Mouse (Mus musculus) C2C12 (cell line): ENCODE data around the gene Mcat. TPM values are rescaled to one million over a fixed set of nuclear protein-coding genes. Genes with fewer than 3 reads are reported as not detected.

Experiments used
- H3K27me3 ChIP-seq: one replicate; pipeline ENCODE4 v1.6.1; 2011; ENCODE audit not compliant: control insufficient read depth, insufficient read depth, insufficient read length
- H3K36me3 ChIP-seq: one replicate; pipeline ENCODE4 v1.6.1; 2011; ENCODE audit not compliant: control insufficient read depth, insufficient read depth
- H3K4me3 ChIP-seq: one replicate; pipeline ENCODE4 v1.5.1; 2011; ENCODE audit warnings: mild to moderate bottlenecking, control low read depth; ENCODE audit not compliant: poor library complexity, insufficient read depth, severe bottlenecking
- H3K79me2 ChIP-seq: one replicate; pipeline ENCODE4 v1.6.1; 2011; ENCODE audit not compliant: control insufficient read depth, insufficient read depth
- H3K79me3 ChIP-seq: one replicate; pipeline ENCODE4 v1.6.1; 2011; ENCODE audit warnings: low read depth, control low read depth
- H3ac ChIP-seq: one replicate; pipeline ENCODE3; 2011; ENCODE audit warnings: low read depth; ENCODE audit not compliant: control insufficient read depth, insufficient read length
- CEBPB ChIP-seq: IDR thresholded peaks from one replicate; pipeline ENCODE4 v1.6.1; 2011; ENCODE audit warnings: low read depth, mild to moderate bottlenecking, control low read depth, moderate library complexity
- CTCF ChIP-seq: IDR thresholded peaks from one replicate; pipeline ENCODE4 v1.5.1; 2011; ENCODE audit not compliant: control insufficient read depth, insufficient read depth, insufficient read length
- FOSL1 ChIP-seq: IDR thresholded peaks from one replicate; pipeline ENCODE4 v1.8.0; 2011; ENCODE audit warnings: mild to moderate bottlenecking, low read length; ENCODE audit not compliant: poor library complexity, insufficient read depth, severe bottlenecking
- MAX ChIP-seq: IDR thresholded peaks from one replicate; pipeline ENCODE4 v1.6.1; 2011; ENCODE audit warnings: mild to moderate bottlenecking, control low read depth
- MYOD1 ChIP-seq: IDR thresholded peaks from one replicate; pipeline ENCODE4 v1.6.1; 2011; ENCODE audit warnings: low read depth; ENCODE audit not compliant: control insufficient read depth, insufficient read length
- MYOG ChIP-seq: IDR thresholded peaks from one replicate; pipeline ENCODE4 v1.6.1; 2011; ENCODE audit not compliant: control insufficient read depth, insufficient read length; ENCODE audit errors: extremely low read depth
- USF1 ChIP-seq: IDR thresholded peaks from one replicate; pipeline ENCODE4 v1.6.1; 2011; ENCODE audit warnings: low read depth, mild to moderate bottlenecking, control low read depth, moderate library complexity
- polyA plus RNA-seq: library from polyadenylated mRNA; unstranded; fragments of >200 nt; fragmentation: generic; extraction: Trizol; gene quantifications from one replicate; pipeline ENCODE4 v1.2.1, GENCODE M21; 2012; ENCODE audit warnings: missing spikeins

Gene Mcat
- polyA plus RNA-seq, 1 experiment: 42.4 TPM

DNA sequence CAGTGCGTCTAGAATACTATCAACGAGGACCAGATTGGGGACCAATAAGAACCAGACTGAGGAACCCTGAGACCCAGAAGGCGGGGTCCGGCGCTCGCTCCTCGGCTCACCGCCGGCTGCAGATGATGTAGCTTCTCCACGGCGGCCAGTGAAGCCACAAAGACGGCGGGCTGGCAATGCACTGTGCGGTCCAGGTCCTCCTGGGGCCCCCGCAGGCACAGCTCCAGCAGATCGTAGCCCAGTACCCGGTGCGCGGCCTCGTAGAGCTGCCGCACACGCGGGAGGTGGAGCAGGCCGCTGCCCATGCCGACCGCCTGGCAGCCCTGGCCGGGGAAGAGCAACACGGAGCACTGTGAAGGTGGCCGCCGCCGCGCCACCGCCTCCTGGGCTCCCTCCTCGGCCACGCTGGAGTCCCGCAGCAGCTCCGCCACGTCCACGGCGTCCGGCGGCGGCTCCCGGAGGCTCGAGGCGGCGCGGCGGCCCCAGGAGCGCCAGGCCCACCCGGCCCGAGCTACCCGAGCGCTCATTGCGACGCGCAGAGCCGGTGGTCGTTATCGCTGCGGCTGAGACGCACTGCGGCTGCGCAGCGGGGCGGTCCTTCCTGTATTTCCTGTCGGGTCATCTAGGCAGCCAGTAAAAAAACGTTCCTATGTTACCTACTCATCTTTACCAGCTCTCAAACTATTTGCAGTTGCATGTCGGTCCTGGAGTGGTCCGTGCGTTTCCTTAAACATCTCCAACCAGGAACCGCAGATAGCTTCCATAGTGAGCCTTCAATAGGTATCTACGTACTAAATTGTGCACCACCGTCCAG, 8.2 kb downstream of the Mcat start:
- no peaks in the 10 kb centered on the region for H3K27me3 ChIP-seq

DNA sequence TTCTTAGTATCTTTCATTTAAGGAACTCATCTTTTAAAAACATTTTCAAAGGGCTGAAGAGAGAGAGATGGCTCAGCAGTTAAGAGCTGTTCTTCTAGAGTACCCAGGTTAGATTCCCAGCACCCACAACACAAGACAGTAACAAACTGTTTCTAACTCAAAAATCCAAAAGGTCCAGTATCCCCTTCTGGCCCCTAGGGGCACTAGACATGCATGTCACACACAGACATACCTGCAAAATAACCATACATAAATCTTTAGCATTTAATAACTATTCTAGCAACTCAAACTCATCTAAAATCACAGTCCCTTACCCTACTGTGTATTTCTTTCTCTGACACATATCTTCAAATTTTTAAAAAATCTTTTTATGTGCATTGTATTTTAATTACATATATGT, 9.8 kb downstream of the Mcat start:
- no peak for TF ChIP-seq MYOG
- TF ChIP-seq CTCF: peak; percentile 18
- peaks cover 4% of the 10 kb centered on the region for H3K79me3 ChIP-seq
- H3K36me3 ChIP-seq: peaks cover 20% of the 10 kb centered on the region
- peaks cover 10% of the 10 kb centered on the region for H3K79me2 ChIP-seq
- H3K27me3 ChIP-seq: no peaks in the 10 kb centered on the region
- no peak overlapping the region for H3ac ChIP-seq
- H3K4me3 ChIP-seq: no peak overlapping the region

More for the DNA sequence above, 8.2 kb downstream of the Mcat start:
- Histone ChIP-seq H3K4me3 (peak overlapping the region; percentile 76), H3K79me3 (peaks cover 4% of the 10 kb centered on the region), H3ac (peak overlapping the region; percentile 93), H3K79me2 (peaks cover 10% of the 10 kb centered on the region), H3K36me3 (peaks cover 7% of the 10 kb centered on the region)
- TF ChIP-seq FOSL1 (no peak), MAX (no peak)

DNA sequence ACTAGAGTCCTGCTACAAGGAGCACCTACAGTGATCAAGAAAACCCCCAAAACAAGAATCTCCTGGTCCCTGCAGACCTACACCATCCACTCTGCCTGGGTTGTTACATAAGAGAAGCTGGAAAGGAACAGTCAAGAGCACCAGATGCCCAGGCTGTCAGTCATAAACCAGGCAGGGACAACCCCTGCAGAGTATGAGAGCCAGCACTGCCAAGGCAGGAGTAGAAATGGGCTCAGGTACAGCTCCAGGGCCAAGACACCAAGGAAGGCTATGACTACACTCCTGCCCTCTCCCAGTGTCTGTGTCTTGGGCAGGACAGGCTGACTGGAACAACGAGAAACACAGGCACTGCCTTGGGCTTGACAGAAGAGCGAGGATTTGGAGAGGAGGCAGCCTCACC, 13.4 kb downstream of the Mcat start:
- no peak for TF ChIP-seq MAX
- no peak for TF ChIP-seq USF1
- no peak for TF ChIP-seq FOSL1
- TF ChIP-seq MYOG: no peak
- TF ChIP-seq CTCF: no peak
- no peak for TF ChIP-seq CEBPB
- no peak for TF ChIP-seq MYOD1

DNA sequence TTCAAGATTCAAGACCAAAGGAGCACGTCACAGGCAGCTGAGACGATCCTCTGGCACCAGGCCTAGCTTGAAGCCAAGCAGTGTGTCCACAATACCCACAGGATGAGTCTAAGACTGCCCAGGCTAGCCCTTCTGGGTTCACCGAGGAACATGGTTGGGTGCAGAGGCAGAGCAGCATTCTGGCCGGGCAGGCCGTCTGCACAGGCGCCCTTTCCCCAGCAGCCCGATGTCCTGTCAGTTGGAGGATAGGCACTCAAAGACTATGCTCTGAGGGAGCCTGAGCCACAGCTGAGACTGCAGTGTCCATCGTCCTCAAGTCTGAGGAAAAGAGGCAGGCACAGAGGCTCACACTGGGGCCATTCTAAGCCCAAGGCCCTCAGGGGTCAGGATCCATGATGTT, 16.4 kb downstream of the Mcat start:
- peaks cover 46% of the 10 kb centered on the region for H3K36me3 ChIP-seq
- H3K4me3 ChIP-seq: no peak overlapping the region
- no peak overlapping the region for H3ac ChIP-seq
- no peaks in the 10 kb centered on the region for H3K79me2 ChIP-seq
- no peaks in the 10 kb centered on the region for H3K79me3 ChIP-seq
- TF ChIP-seq CEBPB: no peak
- no peak for TF ChIP-seq MAX
- no peaks in the 10 kb centered on the region for H3K27me3 ChIP-seq

More for the DNA sequence above, 13.4 kb downstream of the Mcat start:
- Histone ChIP-seq H3K27me3 (no peaks in the 10 kb centered on the region), H3ac (no peak overlapping the region), H3K79me2 (peaks cover 8% of the 10 kb centered on the region), H3K79me3 (peaks cover 4% of the 10 kb centered on the region), H3K36me3 (peaks cover 46% of the 10 kb centered on the region), H3K4me3 (no peak overlapping the region)

DNA sequence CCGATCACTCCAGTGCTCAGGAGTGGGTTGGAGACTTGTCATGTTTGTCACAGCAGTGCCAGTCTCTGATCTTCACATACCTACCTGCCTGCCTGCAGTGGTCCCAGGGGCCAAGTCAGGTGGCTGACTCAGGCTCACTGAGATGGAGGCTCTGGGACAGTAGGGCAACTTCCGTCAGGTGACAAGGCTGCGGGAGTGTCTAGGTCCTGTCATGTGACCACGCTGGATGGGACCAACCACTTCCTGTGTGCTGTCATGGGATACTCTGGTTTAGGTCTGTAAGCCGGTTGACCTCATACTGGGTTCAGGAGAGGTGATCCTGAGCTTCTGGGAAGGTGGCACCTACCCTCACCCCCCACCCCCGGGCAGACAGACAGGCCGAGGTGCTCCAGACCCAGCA, 17.6 kb downstream of the Mcat start:
- Histone ChIP-seq H3ac (no peak overlapping the region), H3K27me3 (no peaks in the 10 kb centered on the region), H3K79me3 (no peaks in the 10 kb centered on the region), H3K4me3 (no peak overlapping the region), H3K36me3 (peaks cover 45% of the 10 kb centered on the region), H3K79me2 (no peaks in the 10 kb centered on the region)
- no peak for TF ChIP-seq MYOG
- TF ChIP-seq USF1: peak; percentile 70

DNA sequence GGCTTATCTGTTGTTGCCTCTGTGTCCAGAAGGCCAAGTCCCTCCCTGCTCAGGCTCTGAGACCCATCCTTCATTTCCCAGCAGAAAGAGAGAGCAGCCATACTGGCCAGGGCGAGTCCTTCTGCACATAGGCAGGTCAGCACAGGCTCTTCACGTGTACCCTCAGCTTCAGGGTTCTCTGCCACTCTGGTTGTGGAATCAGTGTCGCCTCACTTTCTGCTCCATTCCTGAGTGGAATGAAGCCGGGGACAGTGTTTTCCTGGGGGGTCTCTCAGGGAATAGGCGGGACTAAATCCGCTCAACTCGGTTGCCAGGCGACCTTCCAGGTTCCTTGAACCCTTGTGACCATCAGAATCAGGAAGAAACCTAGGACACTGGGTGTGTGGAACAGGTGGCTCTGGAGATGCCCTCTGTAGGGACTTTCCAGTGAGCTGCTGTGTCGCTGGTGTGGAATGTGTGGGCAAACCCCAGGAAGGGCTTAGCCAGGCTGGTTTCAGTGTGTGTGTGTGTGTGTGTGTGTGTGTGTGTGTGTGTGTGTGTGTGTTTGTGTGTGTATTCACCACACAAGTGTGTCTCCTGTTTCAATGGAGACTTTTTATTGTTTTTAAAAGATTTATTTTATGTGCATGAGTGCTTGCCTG, 21.8 kb downstream of the Mcat start:
- Histone ChIP-seq H3K36me3 (peaks cover 5% of the 10 kb centered on the region), H3ac (no peak overlapping the region), H3K27me3 (no peaks in the 10 kb centered on the region), H3K79me2 (no peaks in the 10 kb centered on the region), H3K79me3 (no peaks in the 10 kb centered on the region), H3K4me3 (no peak overlapping the region)
- TF ChIP-seq CTCF: no peak
- TF ChIP-seq MYOD1: peak; percentile 54
- no peak for TF ChIP-seq CEBPB
- no peak for TF ChIP-seq USF1
- TF ChIP-seq FOSL1: no peak
- no peak for TF ChIP-seq MAX
